Mouse (Mus musculus) forebrain, embryonic 14.5 days (tissue): ENCODE results near the gene Ddc. TPM values are rescaled to one million over a fixed set of nuclear protein-coding genes. Genes with fewer than 3 reads are reported as not detected.

Experiments used
- ATAC-seq: fragments of 200-750 bp; cut with Nextera tagmentation; 2 replicates; pipeline ENCODE4 v1.8.0; 2017; ENCODE audit warnings: mild to moderate bottlenecking, moderate library complexity
- DNase-seq: peaks from one replicate; pipeline ENCODE4 v3.0.0-alpha.2; 2015; ENCODE audit warnings: low spot score
- H3K27ac ChIP-seq: fragments of 300-500 bp; sonication (generic); 2 replicates; pipeline ENCODE4 v1.5.1; 2014; ENCODE audit warnings: low read depth, mild to moderate bottlenecking, control low read depth, low read length, moderate library complexity
- H3K27me3 ChIP-seq: fragments of 300-500 bp; sonication (generic); replicated peaks from 2 replicates; pipeline ENCODE4 v1.6.1; 2014; ENCODE audit warnings: low read length, control low read depth, mixed read lengths; ENCODE audit not compliant: control insufficient read depth, insufficient read depth
- H3K36me3 ChIP-seq: fragments of 300-500 bp; sonication (generic); 2 replicates; pipeline ENCODE4 v1.6.1; 2014; ENCODE audit warnings: low read length, control low read depth; ENCODE audit not compliant: control insufficient read depth, insufficient read depth
- H3K4me1 ChIP-seq: fragments of 300-500 bp; sonication (generic); 2 replicates; pipeline ENCODE4 v1.6.1; 2014; ENCODE audit warnings: antibody characterized with exemption, low read length, control low read depth; ENCODE audit not compliant: control insufficient read depth, insufficient read depth
- H3K4me2 ChIP-seq: fragments of 300-500 bp; sonication (generic); 2 replicates; pipeline ENCODE4 v1.6.1; 2014; ENCODE audit warnings: mild to moderate bottlenecking, control low read depth, low read length
- H3K4me3 ChIP-seq: fragments of 300-500 bp; sonication (generic); 2 replicates; pipeline ENCODE4 v1.5.1; 2014; ENCODE audit warnings: low read depth, low read length, control low read depth
- H3K9ac ChIP-seq: fragments of 300-500 bp; sonication (generic); 2 replicates; pipeline ENCODE4 v1.6.1; 2014; ENCODE audit warnings: mild to moderate bottlenecking, low read length, control low read depth, moderate library complexity
- H3K9me3 ChIP-seq: fragments of 300-500 bp; sonication (generic); replicated peaks from 2 replicates; pipeline ENCODE4 v1.6.1; 2016; ENCODE audit warnings: low read length, control low read depth, mixed read lengths; ENCODE audit not compliant: control insufficient read depth
- WGBS: fragments of 180-500 bp; shearing (Covaris S2); extraction: QIAGEN DNeasy Blood & Tissue Kit; methylation state at CpG from one replicate; pipeline ENCODE4 v1.1.7; 2014; 5-methylcytosine and 5-hydroxymethylcytosine counted together
- polyA plus RNA-seq: library from polyadenylated mRNA; unstranded; fragments of >200 nt; fragmentation: Nextera tagmentation; extraction: Ambion mirVana; gene quantifications from 2 replicates; pipeline ENCODE4 v1.2.1, GENCODE M21; 2014

Ddc gene
- polyA plus RNA-seq, 1 experiment from 2014 or later: 7.3 TPM

GRCm38 (mm10) chr11:11769281-11769680 lies 128.7 kb downstream of the Ddc start:
- H3K4me1 ChIP-seq: no peaks in the 10 kb centered on the region
- no peak overlapping the region for H3K9ac ChIP-seq
- ATAC-seq (no peak), DNase-seq (no peak)
- H3K27ac ChIP-seq: no peak overlapping the region
- H3K9me3 ChIP-seq: no peaks in the 10 kb centered on the region
- 96% methylated on average over 20 of the region's 20 CpGs for WGBS
- no peaks in the 10 kb centered on the region for H3K36me3 ChIP-seq
- no peak overlapping the region for H3K4me2 ChIP-seq
- H3K4me3 ChIP-seq: no peak overlapping the region
- H3K27me3 ChIP-seq: no peaks in the 10 kb centered on the region

GRCm38 (mm10) chr11:11768057-11768456 lies 129.9 kb downstream of the Ddc start:
- Histone ChIP-seq H3K4me3 (no peak overlapping the region), H3K36me3 (no peaks in the 10 kb centered on the region), H3K9me3 (no peaks in the 10 kb centered on the region), H3K27me3 (no peaks in the 10 kb centered on the region), H3K9ac (no peak overlapping the region), H3K4me2 (no peak overlapping the region), H3K27ac (no peak overlapping the region), H3K4me1 (no peaks in the 10 kb centered on the region)
- ATAC-seq (no peak), DNase-seq (no peak)
- WGBS: 93% methylated on average over 2 of the region's 2 CpGs

GRCm38 (mm10) chr11:11766736-11767135 lies 131.2 kb downstream of the Ddc start:
- H3K4me3 ChIP-seq: no peak overlapping the region
- H3K9me3 ChIP-seq: no peaks in the 10 kb centered on the region
- no peak for ATAC-seq

GRCm38 (mm10) chr11:11766105-11766504 lies 131.8 kb downstream of the Ddc start:
- DNase-seq (no peak), ATAC-seq (no peak)
- H3K36me3 ChIP-seq: no peaks in the 10 kb centered on the region
- H3K4me3 ChIP-seq: no peak overlapping the region
- no peaks in the 10 kb centered on the region for H3K27me3 ChIP-seq
- no peaks in the 10 kb centered on the region for H3K4me1 ChIP-seq
- no peaks in the 10 kb centered on the region for H3K9me3 ChIP-seq
- H3K9ac ChIP-seq: no peak overlapping the region
- WGBS: 89% methylated on average over 1 of the region's 1 CpGs
- H3K27ac ChIP-seq: no peak overlapping the region
- H3K4me2 ChIP-seq: no peak overlapping the region

More at GRCm38 (mm10) chr11:11766736-11767135, 131.2 kb downstream of the Ddc start:
- H3K9ac ChIP-seq: no peak overlapping the region
- DNase-seq: no peak
- H3K4me1 ChIP-seq: no peaks in the 10 kb centered on the region
- no peak overlapping the region for H3K4me2 ChIP-seq
- no peaks in the 10 kb centered on the region for H3K27me3 ChIP-seq
- no peaks in the 10 kb centered on the region for H3K36me3 ChIP-seq
- H3K27ac ChIP-seq: no peak overlapping the region

GRCm38 (mm10) chr11:11765414-11765813 lies 132.5 kb downstream of the Ddc start:
- no peak overlapping the region for H3K27ac ChIP-seq
- no peak overlapping the region for H3K9ac ChIP-seq
- no peak overlapping the region for H3K4me3 ChIP-seq
- no peaks in the 10 kb centered on the region for H3K36me3 ChIP-seq
- H3K27me3 ChIP-seq: no peaks in the 10 kb centered on the region
- ATAC-seq (no peak), DNase-seq (no peak)
- no peaks in the 10 kb centered on the region for H3K9me3 ChIP-seq
- no peak overlapping the region for H3K4me2 ChIP-seq
- no peaks in the 10 kb centered on the region for H3K4me1 ChIP-seq
- WGBS: 68% methylated on average over 1 of the region's 1 CpGs

Other genes with a start within 250 kb of the Ddc start
- gene Ikzf1, start 213.1 kb downstream of the Ddc start, polyA plus RNA-seq: 1.9 and 2.9 TPM in 2 replicates
- gene Fignl1, start 89.2 kb downstream of the Ddc start, polyA plus RNA-seq: 38.2 and 40.2 TPM in 2 replicates
- 59.7 and 66.2 TPM in 2 replicates for gene Grb10, start 140.5 kb upstream of the Ddc start, polyA plus RNA-seq